13 mouse cellular contexts compared by ENCODE assay signal in the genomic region with DNA sequence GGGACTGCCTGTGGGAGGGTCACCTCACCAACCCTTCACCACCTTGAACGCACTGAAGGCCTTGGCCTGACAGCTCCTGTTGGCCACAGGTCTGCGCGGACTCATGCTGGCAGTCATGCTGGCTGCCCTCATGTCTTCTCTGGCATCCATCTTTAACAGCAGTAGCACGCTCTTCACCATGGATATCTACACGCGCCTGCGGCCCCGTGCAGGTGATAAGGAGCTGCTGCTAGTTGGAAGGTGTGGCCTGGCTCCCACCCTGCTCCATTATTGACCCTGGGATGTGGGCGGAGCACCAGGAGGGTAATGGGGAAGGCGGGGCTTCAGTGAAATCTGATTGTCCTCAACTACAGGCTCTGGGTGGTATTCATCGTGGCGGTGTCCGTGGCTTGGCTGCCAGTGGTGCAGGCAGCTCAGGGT. TPM values are rescaled to one million over a fixed set of nuclear protein-coding genes. Genes with fewer than 3 reads are reported as not detected.
A peak's percentile ranks its signal among the peaks of the same experiment; 100 is the strongest.
DNase-seq lines count a peak whose midpoint lies in the region; ATAC-seq lines count a peak whose summit lies in the region.
"Had no signal": no experiment of that assay in that cellular context is flagged by ENCODE, and none has a peak within 500 bp of the region (broad histone marks: within the 10 kb centered on the region; RNA-seq: fewer than 3 reads in every experiment).

No protein-coding gene starts in this region.

- no peaks in the 10 kb centered on the region for H3K9me3 ChIP-seq in stomach, embryonic 16.5 days (replicated peaks; ENCODE audit: control insufficient read depth, low read length)
- H3K9me3 ChIP-seq in forebrain, embryonic 12.5 days = no peaks in the 10 kb centered on the region
- H3K9me3 ChIP-seq: limb, embryonic 13.5 days had no signal

- 47% methylated on average over 13 of the region's 13 CpGs for whole genome bisulfite sequencing in stomach, embryonic 16.5 days
- 62% methylated on average over 13 of the region's 13 CpGs for whole genome bisulfite sequencing in forebrain, embryonic 12.5 days

- H3K36me3 ChIP-seq in stomach, embryonic 16.5 days (ENCODE audit: control insufficient read depth, insufficient read depth, low read length) = peaks cover 14% of the 10 kb centered on the region; the same call in 1 of the 2 replicates
- H3K36me3 ChIP-seq in forebrain, embryonic 12.5 days (replicated peaks) = peaks cover 43% of the 10 kb centered on the region

- H3K9ac ChIP-seq in stomach, embryonic 16.5 days (ENCODE audit: low read length) = no peak overlapping the region
- H3K9ac ChIP-seq in forebrain, embryonic 12.5 days = no peak overlapping the region
- H3K9ac ChIP-seq: limb, embryonic 13.5 days had no signal

- H3K4me1 ChIP-seq in stomach, embryonic 16.5 days (ENCODE audit: control insufficient read depth, insufficient read depth, low read length) = 0 out of 2 replicates have a peak, but pooled peaks cover 3% of the 10 kb centered on the region
- H3K4me1 ChIP-seq in forebrain, embryonic 12.5 days = no peaks in the 10 kb centered on the region
- H3K4me1 ChIP-seq: limb, embryonic 13.5 days had no signal

- no peak overlapping the region for H3K4me3 ChIP-seq in stomach, embryonic 16.5 days (replicated peaks; ENCODE audit: low read length)
- no peak overlapping the region for H3K4me3 ChIP-seq in forebrain, embryonic 12.5 days (replicated peaks)
- H3K4me3 ChIP-seq: limb, embryonic 13.5 days had no signal

- 0 out of 2 replicates have a peak overlapping the region, but pooled peaks have one; percentile 15 for H3K4me2 ChIP-seq in stomach, embryonic 16.5 days (ENCODE audit: low read depth, low read length)
- H3K4me2 ChIP-seq in forebrain, embryonic 12.5 days = no peak overlapping the region
- H3K4me2 ChIP-seq: limb, embryonic 13.5 days had no signal

- ATAC-seq in hematopoietic stem cell, adult 5-6 weeks (replicated peaks in 1 of 2; ENCODE audit: insufficient read depth in 1 of 2, low FRiP score in 2 of 2, low TSS enrichment in 1 of 2, low read depth in 1 of 2, poor library complexity in 2 of 2, severe bottlenecking in 2 of 2) = peak; percentile 33 to 37; a peak in 1 of 4 replicates
- peak; percentile 87 for ATAC-seq in stomach, embryonic 16.5 days (ENCODE audit: insufficient read depth, low FRiP score)
- no peak for ATAC-seq in forebrain, embryonic 12.5 days (ENCODE audit: low FRiP score)
- ATAC-seq: forebrain, embryonic 16.5 days had no signal

- H3K27ac ChIP-seq in stomach, embryonic 16.5 days (ENCODE audit: low read length) = no peak overlapping the region
- no peak overlapping the region for H3K27ac ChIP-seq in forebrain, embryonic 12.5 days
- H3K27ac ChIP-seq: limb, embryonic 13.5 days had no signal

- no peaks in the 10 kb centered on the region for H3K27me3 ChIP-seq in stomach, embryonic 16.5 days (ENCODE audit: control insufficient read depth, insufficient read depth, low read length)
- H3K27me3 ChIP-seq in forebrain, embryonic 12.5 days = no peaks in the 10 kb centered on the region
- H3K27me3 ChIP-seq: limb, embryonic 13.5 days had no signal

- peak; percentile 91 for DNase-seq in heart, adult 11 months
- DNase-seq in heart, adult 18-20 months = no peak
- peak; percentile 59 for DNase-seq in spleen, adult 12 weeks (ENCODE audit: low spot score)
- DNase-seq in spleen, adult 18-20 months = no peak
- DNase-seq in T-cell, adult 2 months (ENCODE audit: low spot score) = no peak
- DNase-seq: kidney, adult 11 months had no signal

RNA-seq across cellular contexts. Expression of a gene that starts 5.0 kb away (rescaled TPM):
- not detected for total RNA-seq in heart, adult 18-20 months (2021)
- total RNA-seq in hematopoietic stem cell, adult 5-6 weeks (2017) = 0.50 TPM in 1 of 2 replicates, not detected in the other
- polyA plus RNA-seq in stomach, embryonic 16.5 days (2015; fragmentation: Nextera tagmentation; extraction: Ambion mirVana) = 0.67 and 0.72 TPM in 2 replicates
- not detected in 2 replicates for polyA plus RNA-seq in forebrain, embryonic 12.5 days (2016; fragmentation: Nextera tagmentation; extraction: Ambion mirVana)
- polyA plus RNA-seq: C2C12; forebrain, embryonic 16.5 days; small intestine, adult 2 months had no signal

RNA-seq across cellular contexts. Expression of a gene that starts 23.8 kb away (rescaled TPM):
- total RNA-seq in heart, adult 18-20 months (2021) = 10 to 100 TPM; 13.2 to 13.8 TPM
- total RNA-seq in hematopoietic stem cell, adult 5-6 weeks (2017) = 0.94 and 1.5 TPM in 2 replicates
- 234 and 250 TPM in 2 replicates for polyA plus RNA-seq in stomach, embryonic 16.5 days (2015; fragmentation: Nextera tagmentation; extraction: Ambion mirVana)
- polyA plus RNA-seq in forebrain, embryonic 12.5 days (2016; fragmentation: Nextera tagmentation; extraction: Ambion mirVana) = 24.0 and 27.7 TPM in 2 replicates

RNA-seq across cellular contexts. Expression of a gene that starts 27.5 kb away (rescaled TPM):
- total RNA-seq in heart, adult 18-20 months (2021) = 1 to 10 TPM; 5.4 to 5.6 TPM
- total RNA-seq in hematopoietic stem cell, adult 5-6 weeks (2017) = 20.9 and 22.7 TPM in 2 replicates
- 33.6 and 35.5 TPM in 2 replicates for polyA plus RNA-seq in stomach, embryonic 16.5 days (2015; fragmentation: Nextera tagmentation; extraction: Ambion mirVana)
- 17.3 and 19.1 TPM in 2 replicates for polyA plus RNA-seq in forebrain, embryonic 12.5 days (2016; fragmentation: Nextera tagmentation; extraction: Ambion mirVana)

RNA-seq across cellular contexts. Expression of a gene that starts 32.6 kb away (rescaled TPM):
- 1 to 10 TPM; 2.6 to 2.8 TPM for total RNA-seq in heart, adult 18-20 months (2021)
- 6.1 and 9.9 TPM in 2 replicates for total RNA-seq in hematopoietic stem cell, adult 5-6 weeks (2017)
- polyA plus RNA-seq in stomach, embryonic 16.5 days (2015; fragmentation: Nextera tagmentation; extraction: Ambion mirVana) = 6.9 and 7.4 TPM in 2 replicates
- 11.7 and 12.0 TPM in 2 replicates for polyA plus RNA-seq in forebrain, embryonic 12.5 days (2016; fragmentation: Nextera tagmentation; extraction: Ambion mirVana)

RNA-seq across cellular contexts. Expression of a gene that starts 33.3 kb away (rescaled TPM):
- 1 to 10 TPM; 7.4 to 8.6 TPM for total RNA-seq in heart, adult 18-20 months (2021)
- total RNA-seq in hematopoietic stem cell, adult 5-6 weeks (2017) = 9.8 and 13.0 TPM in 2 replicates
- 14.0 and 14.5 TPM in 2 replicates for polyA plus RNA-seq in stomach, embryonic 16.5 days (2015; fragmentation: Nextera tagmentation; extraction: Ambion mirVana)
- polyA plus RNA-seq in forebrain, embryonic 12.5 days (2016; fragmentation: Nextera tagmentation; extraction: Ambion mirVana) = 14.0 and 15.4 TPM in 2 replicates

Comparison
In these comparisons a context has a peak if more than half of its experiments do, and no peak if none do; other contexts are left out.
1. DNase-seq: peak in heart, adult 11 months (single experiment) and spleen, adult 12 weeks (single experiment); none in heart, adult 18-20 months (0 of 2), spleen, adult 18-20 months (0 of 2) and T-cell, adult 2 months (single experiment).